Mouse (Mus musculus) bone marrow, adult 2 months (tissue): Measurements from ENCODE around the gene Tmprss11e.

Experiments used
- CTCF ChIP-seq: fragments of 200-500 bp; IDR thresholded peaks from 2 replicates; pipeline ENCODE4 v1.5.1; 2011; ENCODE audit warnings: low read length, control low read depth; ENCODE audit not compliant: control insufficient read depth, insufficient read depth
- POLR2A ChIP-seq: fragments of 200-500 bp; IDR thresholded peaks from 2 replicates; pipeline ENCODE4 v1.6.1; 2011; ENCODE audit warnings: low read depth, mild to moderate bottlenecking, control low read depth, low read length, borderline replicate concordance; ENCODE audit not compliant: control insufficient read depth

- TF ChIP-seq CTCF = no peak
- no peak for TF ChIP-seq POLR2A
These were observed 44.3 kb upstream of the Tmprss11e start for GRCm38 (mm10) chr5:86789954-86790353.
